Mouse (Mus musculus) midbrain, postnatal 0 days (tissue): Measurements from ENCODE around the gene Mcts1. TPM values are rescaled to one million over a fixed set of nuclear protein-coding genes. Genes with fewer than 3 reads are reported as not detected.

Source experiments
- ATAC-seq: fragments of 200-750 bp; cut with Nextera tagmentation; 2 replicates; pipeline ENCODE4 v1.8.0; 2017; ENCODE audit warnings: moderate number of reproducible peaks, mild to moderate bottlenecking, moderate TSS enrichment, moderate library complexity; ENCODE audit not compliant: low FRiP score
- DNase-seq: peaks from one replicate; pipeline ENCODE4 v3.0.0-alpha.2; 2015; ENCODE audit warnings: low spot score
- H3K27ac ChIP-seq: fragments of 300-500 bp; sonication (generic); 2 replicates; pipeline ENCODE4 v1.5.1; 2014; ENCODE audit warnings: low read depth, mild to moderate bottlenecking, low read length, mixed read lengths
- H3K27me3 ChIP-seq: fragments of 300-500 bp; sonication (generic); 2 replicates; pipeline ENCODE4 v1.6.1; 2014; ENCODE audit warnings: low read length, control low read depth, mixed read lengths; ENCODE audit not compliant: insufficient read depth
- H3K36me3 ChIP-seq: fragments of 300-500 bp; sonication (generic); 2 replicates; pipeline ENCODE4 v1.6.1; 2014; ENCODE audit warnings: low read length, control low read depth, mixed read lengths; ENCODE audit not compliant: insufficient read depth
- H3K4me1 ChIP-seq: fragments of 300-500 bp; sonication (generic); 2 replicates; pipeline ENCODE4 v1.6.1; 2014; ENCODE audit warnings: mild to moderate bottlenecking, control low read depth, antibody characterized with exemption, low read length, mixed read lengths; ENCODE audit not compliant: insufficient read depth
- H3K4me2 ChIP-seq: fragments of 300-500 bp; sonication (generic); 2 replicates; pipeline ENCODE4 v1.6.1; 2014; ENCODE audit warnings: low read depth, mild to moderate bottlenecking, low read length, mixed read lengths; ENCODE audit not compliant: poor library complexity, severe bottlenecking
- H3K4me3 ChIP-seq: fragments of 300-500 bp; sonication (generic); 2 replicates; pipeline ENCODE4 v1.5.1; 2014; ENCODE audit warnings: low read depth, mild to moderate bottlenecking, low read length, moderate library complexity
- H3K9ac ChIP-seq: fragments of 300-500 bp; sonication (generic); replicated peaks from 2 replicates; pipeline ENCODE4 v1.6.1; 2014; ENCODE audit warnings: mild to moderate bottlenecking, low read length, moderate library complexity, mixed read lengths; ENCODE audit not compliant: poor library complexity, severe bottlenecking
- H3K9me3 ChIP-seq: fragments of 300-500 bp; sonication (generic); 2 replicates; pipeline ENCODE4 v1.6.1; 2016; ENCODE audit warnings: low read length, control low read depth
- CTCF ChIP-seq: IDR thresholded peaks from 2 replicates; pipeline ENCODE4 v1.5.1; 2016; ENCODE audit warnings: antibody characterized with exemption, mild to moderate bottlenecking
- WGBS: fragments of 180-500 bp; shearing (Covaris S2); extraction: QIAGEN DNeasy Blood & Tissue Kit; methylation state at CpG from one replicate; pipeline ENCODE4 v1.1.7; 2014; 5-methylcytosine and 5-hydroxymethylcytosine counted together
- polyA plus RNA-seq: library from polyadenylated mRNA; unstranded; fragments of >200 nt; fragmentation: Nextera tagmentation; extraction: Ambion mirVana; gene quantifications from 2 replicates; pipeline ENCODE4 v1.2.1, GENCODE M21; 2015
- total RNA-seq: library from RNA; depleted of rRNA; stranded (reverse); fragments of >200 nt; gene quantifications from 2 replicates; pipeline ENCODE4 v1.2.3, GENCODE M21; 2014

Gene Mcts1
- total and polyA plus RNA-seq, 2 experiments from 2014 or later, result 61.8 to 173 TPM

GRCm38 (mm10) chrX:38566521-38567205, 33.7 kb upstream of the Mcts1 start:
- 70% methylated on average over 6 of the region's 6 CpGs for WGBS
- ATAC-seq (no peak), DNase-seq (no peak)
- H3K27ac ChIP-seq, result no peak overlapping the region
- no peak for TF ChIP-seq CTCF
- no peak overlapping the region for H3K4me3 ChIP-seq
- H3K9ac ChIP-seq, result no peak overlapping the region
- no peaks in the 10 kb centered on the region for H3K27me3 ChIP-seq
- H3K4me1 ChIP-seq, result no peaks in the 10 kb centered on the region
- H3K36me3 ChIP-seq, result no peaks in the 10 kb centered on the region
- H3K4me2 ChIP-seq, result no peak overlapping the region
- no peaks in the 10 kb centered on the region for H3K9me3 ChIP-seq

- Histone ChIP-seq H3K27ac (no peak within 1 kb of the TSS), H3K36me3 (no peaks in the 10 kb centered on the region), H3K9ac (no peak within 1 kb of the TSS), H3K4me1 (no peaks in the 10 kb centered on the region), H3K4me3 (no peak within 1 kb of the TSS), H3K27me3 (no peaks in the 10 kb centered on the region), H3K9me3 (no peaks in the 10 kb centered on the region), H3K4me2 (no peak within 1 kb of the TSS)
- WGBS, result 90% methylated on average over 15 of the region's 15 CpGs
- no peak for TF ChIP-seq CTCF
- DNase-seq, result no peak
- ATAC-seq, result no peak
Measured at GRCm38 (mm10) chrX:38576078-38576477, 24.3 kb upstream of the Mcts1 start, which contains the start of gene Cul4b. Cul4b (minus strand) TSS chrX:38576196.

GRCm38 (mm10) chrX:38581140-38581539, 19.2 kb upstream of the Mcts1 start:
- 95% methylated on average over 1 of the region's 1 CpGs for WGBS
- no peak for DNase-seq
- no peaks in the 10 kb centered on the region for H3K27me3 ChIP-seq
- ATAC-seq, result no peak
- H3K9ac ChIP-seq, result no peak overlapping the region
- H3K27ac ChIP-seq, result no peak overlapping the region
- no peak overlapping the region for H3K4me2 ChIP-seq
- no peaks in the 10 kb centered on the region for H3K9me3 ChIP-seq
- H3K4me1 ChIP-seq, result no peaks in the 10 kb centered on the region
- no peak overlapping the region for H3K4me3 ChIP-seq
- TF ChIP-seq CTCF, result no peak
- no peaks in the 10 kb centered on the region for H3K36me3 ChIP-seq

- Histone ChIP-seq H3K4me2 (no peak overlapping the region), H3K27ac (no peak overlapping the region), H3K9me3 (no peaks in the 10 kb centered on the region), H3K4me3 (no peak overlapping the region), H3K9ac (no peak overlapping the region), H3K27me3 (no peaks in the 10 kb centered on the region), H3K4me1 (no peaks in the 10 kb centered on the region), H3K36me3 (no peaks in the 10 kb centered on the region)
- ATAC-seq (no peak), DNase-seq (no peak)
- no peak for TF ChIP-seq CTCF
Measured at GRCm38 (mm10) chrX:38583261-38583660, 17.1 kb upstream of the Mcts1 start.

- 40% methylated on average over 4 of the region's 4 CpGs for WGBS
- TF ChIP-seq CTCF, result no peak
- DNase-seq, result no peak
Measured at GRCm38 (mm10) chrX:38589827-38590226, 10.6 kb upstream of the Mcts1 start.

GRCm38 (mm10) chrX:38591749-38592148, 8.6 kb upstream of the Mcts1 start:
- H3K9ac ChIP-seq, result no peak overlapping the region
- H3K4me1 ChIP-seq, result no peaks in the 10 kb centered on the region
- ATAC-seq, result no peak
- H3K4me3 ChIP-seq, result no peak overlapping the region
- no peak overlapping the region for H3K27ac ChIP-seq
- no peak overlapping the region for H3K4me2 ChIP-seq
- 82% methylated on average over 3 of the region's 3 CpGs for WGBS
- TF ChIP-seq CTCF, result no peak
- DNase-seq, result no peak
- H3K27me3 ChIP-seq, result no peaks in the 10 kb centered on the region
- no peaks in the 10 kb centered on the region for H3K36me3 ChIP-seq
- H3K9me3 ChIP-seq, result no peaks in the 10 kb centered on the region

More at GRCm38 (mm10) chrX:38589827-38590226, 10.6 kb upstream of the Mcts1 start:
- H3K9ac ChIP-seq, result no peak overlapping the region
- H3K27ac ChIP-seq, result no peak overlapping the region
- no peaks in the 10 kb centered on the region for H3K27me3 ChIP-seq
- no peaks in the 10 kb centered on the region for H3K36me3 ChIP-seq
- no peaks in the 10 kb centered on the region for H3K4me1 ChIP-seq
- ATAC-seq, result no peak
- no peak overlapping the region for H3K4me2 ChIP-seq
- H3K9me3 ChIP-seq, result no peaks in the 10 kb centered on the region
- H3K4me3 ChIP-seq, result no peak overlapping the region
